Mouse (Mus musculus): ENCODE data around the gene Reep1.

Reep1 gene

GRCm38 (mm10) chr6:71707511-71708501 is at the start of gene Reep1:
Gene Reep1, plus strand, starts transcription at chr6:71707561.
- DNase-seq = peak; percentile 81

GRCm38 (mm10) chr6:71658290-71658689 is 49.1 kb upstream of the Reep1 start:
- no peak for DNase-seq

GRCm38 (mm10) chr6:71664511-71664910 is 42.9 kb upstream of the Reep1 start:
- peak; percentile 34 for DNase-seq

GRCm38 (mm10) chr6:71673166-71673565 is 34.2 kb upstream of the Reep1 start:
- no peak for DNase-seq

GRCm38 (mm10) chr6:71678891-71679290 is 28.5 kb upstream of the Reep1 start:
- no peak for DNase-seq

GRCm38 (mm10) chr6:71695150-71695549 is 12.2 kb upstream of the Reep1 start:
- DNase-seq = no peak

GRCm38 (mm10) chr6:71695599-71695998 is 11.8 kb upstream of the Reep1 start:
- no peak for DNase-seq

GRCm38 (mm10) chr6:71706871-71707270 is 490 bp upstream of the Reep1 start:
- DNase-seq = peak; percentile 11

GRCm38 (mm10) chr6:71708528-71708927 is 1.2 kb downstream of the Reep1 start:
- no peak for DNase-seq

- no peak for DNase-seq
Observed at GRCm38 (mm10) chr6:71710323-71710722, 3.0 kb downstream of the Reep1 start.

- no peak for DNase-seq
Observed at GRCm38 (mm10) chr6:71711201-71711600, 3.8 kb downstream of the Reep1 start.

GRCm38 (mm10) chr6:71713532-71713931 is 6.2 kb downstream of the Reep1 start:
- DNase-seq = no peak

- no peak for DNase-seq
Observed at GRCm38 (mm10) chr6:71715006-71715405, 7.6 kb downstream of the Reep1 start.

GRCm38 (mm10) chr6:71716434-71716833 is 9.1 kb downstream of the Reep1 start:
- no peak for DNase-seq

GRCm38 (mm10) chr6:71718322-71718721 is 11.0 kb downstream of the Reep1 start:
- no peak for DNase-seq

GRCm38 (mm10) chr6:71719302-71719701 is 11.9 kb downstream of the Reep1 start:
- no peak for DNase-seq

- DNase-seq = no peak
Observed at GRCm38 (mm10) chr6:71722988-71723387, 15.6 kb downstream of the Reep1 start.

- no peak for DNase-seq
Observed at GRCm38 (mm10) chr6:71723555-71723954, 16.2 kb downstream of the Reep1 start.

- DNase-seq = no peak
Observed at GRCm38 (mm10) chr6:71726710-71727109, 19.3 kb downstream of the Reep1 start.

GRCm38 (mm10) chr6:71728306-71728705 is 20.9 kb downstream of the Reep1 start:
- DNase-seq = no peak

- DNase-seq = no peak
Observed at GRCm38 (mm10) chr6:71734910-71735599, 27.7 kb downstream of the Reep1 start.

- DNase-seq = peak; percentile 27
Observed at GRCm38 (mm10) chr6:71735600-71736010, 28.2 kb downstream of the Reep1 start.

GRCm38 (mm10) chr6:71736101-71736500 is 28.7 kb downstream of the Reep1 start:
- DNase-seq = no peak

- no peak for DNase-seq
Observed at GRCm38 (mm10) chr6:71737202-71737601, 29.8 kb downstream of the Reep1 start.
